Mouse (Mus musculus) adrenal gland, postnatal 10 days (tissue): ENCODE measurements around the gene Slc25a25. TPM values are rescaled to one million over a fixed set of nuclear protein-coding genes. Genes with fewer than 3 reads are reported as not detected.
"Not testable (repeated sequence)": the region's sequence is repeated elsewhere in the genome, so short reads cannot be mapped to it uniquely, and the experiment has no call there.

Source experiments
- DNase-seq: peaks from one replicate; pipeline ENCODE4 v3.0.0; 2021; ENCODE audit warnings: mixed read lengths
- long read RNA-seq, 2 experiments: library from polyadenylated mRNA; stranded (forward); transcript quantifications; one replicate each; pipeline ENCODE4 v2.0.0; 2021
- total RNA-seq, 2 experiments: library from RNA; stranded (reverse); gene quantifications; 2 replicates each; pipeline ENCODE4 v1.2.3; 2021

Slc25a25 gene
- total RNA-seq = 100 to 1,000 TPM in 1 of 2 experiments, 10 to 100 TPM in 1; 36.5 to 121 TPM
- long read RNA-seq, experiment 1, transcript Slc25a25-203 (10 exons, 2,541 nt) = major isoform, 201 of 302 reads
- long read RNA-seq, experiment 1, transcript Slc25a25-205 (10 exons, 3,278 nt) = minor isoform, 42 of 302 reads
- long read RNA-seq, experiment 1, partial matches to known transcripts = 39 of 302 reads
- long read RNA-seq, experiment 1, other reads (novel, unspliced or antisense) = 17 of 302 reads
- long read RNA-seq, experiment 2, transcript Slc25a25-205 (10 exons, 3,278 nt) = minor isoform, 16 of 80 reads
- long read RNA-seq, experiment 2, transcript Slc25a25-203 (10 exons, 2,541 nt) = major isoform, 56 of 80 reads
- long read RNA-seq, experiment 2, partial matches to known transcripts = 1 of 80 reads
- long read RNA-seq, experiment 2, other reads (novel, unspliced or antisense) = 7 of 80 reads

DNA sequence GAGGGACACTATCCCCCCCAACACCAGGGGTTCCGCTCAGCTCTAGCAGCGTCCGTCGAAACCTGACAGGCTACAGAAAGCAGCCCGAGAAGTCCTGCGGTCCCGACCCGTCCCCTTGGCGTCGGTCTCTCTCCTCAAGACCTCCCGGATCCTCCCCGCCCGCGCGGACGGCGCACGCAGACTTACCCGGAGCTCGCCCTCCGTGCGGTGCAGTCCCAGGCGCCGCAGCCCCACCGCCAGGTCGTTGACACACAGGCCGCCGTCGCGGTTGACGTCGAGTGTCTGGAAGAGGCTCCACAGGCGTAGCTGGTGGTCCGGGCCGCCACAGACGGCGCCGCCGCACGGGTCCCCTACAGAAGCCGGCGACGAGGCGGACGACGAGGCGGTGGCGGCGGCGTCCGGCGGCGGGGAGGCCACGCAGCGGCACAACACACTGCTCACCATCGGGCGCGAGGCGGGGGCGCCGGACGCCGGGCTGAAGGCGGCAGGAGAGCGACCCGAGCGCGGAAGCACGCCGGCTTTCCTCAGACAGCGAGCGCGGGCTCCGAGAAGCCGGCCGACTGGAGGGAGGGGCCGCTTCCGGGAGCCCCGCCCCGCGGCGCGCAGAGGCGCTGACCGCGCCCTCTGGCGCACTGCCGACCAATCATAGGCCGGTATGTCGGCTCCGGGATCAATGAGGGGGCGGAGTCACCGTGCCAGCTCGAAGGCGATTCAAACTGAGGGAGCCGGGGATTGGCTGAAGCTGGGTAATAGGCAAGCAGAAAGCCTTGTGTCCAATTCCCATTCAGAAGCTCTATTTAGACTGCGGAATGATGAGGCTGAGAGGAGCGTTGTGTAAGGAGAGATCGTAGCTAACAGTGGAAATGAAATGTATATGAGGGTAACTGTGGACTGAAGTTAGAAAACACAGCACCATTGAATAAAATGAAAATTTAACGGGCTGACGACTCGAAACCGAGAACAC lies at the start of gene Slc25a25:
TSS of gene Slc25a25 (minus strand) at position 565 of the 964 bp plus-strand sequence.
- DNase-seq = peak; percentile 99

DNA sequence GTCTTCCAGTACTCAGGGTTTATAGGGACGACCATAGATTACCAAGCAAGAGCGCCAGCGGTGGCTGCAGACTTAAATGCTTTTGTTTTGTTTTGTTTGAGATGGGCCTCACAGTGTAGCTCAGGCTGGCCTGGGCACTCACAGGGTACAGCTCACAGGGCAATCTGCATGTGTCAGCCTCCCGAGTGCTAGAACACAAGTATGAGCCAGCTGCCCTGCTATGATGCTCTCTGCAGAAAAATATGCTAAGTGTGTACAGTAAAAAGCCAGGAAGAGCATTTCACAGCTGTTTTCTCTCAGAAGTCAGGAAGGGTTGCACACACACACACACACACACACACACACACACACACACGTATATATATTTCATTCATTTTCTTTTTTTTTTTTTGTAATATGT lies 49.2 kb upstream of the Slc25a25 start:
- no peak for DNase-seq

GRCm38 (mm10) chr2:32499365-32499764 lies 48.1 kb upstream of the Slc25a25 start:
- DNase-seq = no peak

DNA sequence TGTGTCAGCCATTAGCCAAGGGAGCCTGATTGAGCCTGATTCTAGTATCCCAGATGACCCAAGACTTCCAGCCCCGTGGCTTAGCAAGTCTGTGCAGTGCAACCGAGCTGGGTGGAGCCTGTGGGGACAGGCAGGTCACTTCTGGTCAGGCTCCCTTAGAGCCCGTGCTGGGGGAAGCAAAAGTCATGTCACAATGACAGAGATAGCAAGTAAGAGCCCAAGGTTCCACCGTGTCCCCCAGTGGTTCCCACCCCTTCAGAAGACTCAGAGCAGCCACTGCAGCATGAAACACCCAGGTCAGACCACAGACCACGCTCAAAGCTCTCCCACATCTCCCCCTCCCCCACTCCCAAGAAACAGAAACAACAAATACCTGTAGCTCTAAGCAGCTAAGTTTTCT lies 44.9 kb upstream of the Slc25a25 start:
- DNase-seq = no peak

DNA sequence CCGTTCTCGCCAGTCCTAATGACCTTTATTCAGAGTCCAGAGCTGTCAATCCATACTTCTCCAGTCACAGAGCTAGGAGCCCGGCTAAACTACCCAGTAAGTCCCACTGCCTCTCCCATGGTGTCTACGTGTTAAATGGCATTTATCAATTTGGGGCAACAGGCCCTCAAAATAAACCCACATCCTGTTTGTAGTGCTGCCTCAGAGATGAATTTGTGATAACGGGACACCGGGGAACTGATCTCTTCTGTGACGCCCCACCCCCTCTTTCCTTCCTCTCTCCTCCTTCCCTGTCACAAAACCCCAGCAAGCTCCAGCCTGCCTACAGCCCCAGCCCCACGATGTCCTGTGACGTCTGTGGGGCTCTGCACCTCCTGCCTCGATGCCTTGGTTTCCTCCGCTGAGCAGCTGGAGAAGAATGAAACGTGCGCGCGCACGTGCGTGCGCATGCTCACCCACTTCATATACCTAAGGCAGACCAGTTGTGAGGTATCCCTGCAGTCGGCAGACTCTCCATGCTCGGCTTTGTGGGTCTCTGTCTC lies 44.0 kb upstream of the Slc25a25 start:
- DNase-seq = no peak

- DNase-seq = no peak
These were observed 43.3 kb upstream of the Slc25a25 start for GRCm38 (mm10) chr2:32494522-32494921.

DNA sequence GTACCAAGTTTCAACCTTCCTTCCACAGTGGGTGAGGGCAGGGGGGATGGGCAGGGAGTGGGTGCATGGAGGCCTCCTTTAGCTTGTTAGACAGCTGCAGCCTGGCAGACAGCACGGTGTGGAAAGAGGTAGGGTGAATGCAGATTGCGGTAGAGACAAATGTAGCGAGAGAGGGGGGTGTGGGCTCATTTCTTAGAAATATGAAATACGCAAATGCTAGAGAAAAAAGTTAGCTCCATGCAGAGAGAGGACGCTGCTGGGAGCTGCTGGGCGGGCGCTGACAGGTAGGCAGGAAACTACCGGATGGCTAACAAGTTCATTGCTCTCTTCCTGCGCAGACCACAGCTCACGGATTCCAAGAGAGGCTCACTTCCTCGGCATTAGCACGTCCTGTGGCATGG lies 42.1 kb upstream of the Slc25a25 start:
- no peak for DNase-seq

DNA sequence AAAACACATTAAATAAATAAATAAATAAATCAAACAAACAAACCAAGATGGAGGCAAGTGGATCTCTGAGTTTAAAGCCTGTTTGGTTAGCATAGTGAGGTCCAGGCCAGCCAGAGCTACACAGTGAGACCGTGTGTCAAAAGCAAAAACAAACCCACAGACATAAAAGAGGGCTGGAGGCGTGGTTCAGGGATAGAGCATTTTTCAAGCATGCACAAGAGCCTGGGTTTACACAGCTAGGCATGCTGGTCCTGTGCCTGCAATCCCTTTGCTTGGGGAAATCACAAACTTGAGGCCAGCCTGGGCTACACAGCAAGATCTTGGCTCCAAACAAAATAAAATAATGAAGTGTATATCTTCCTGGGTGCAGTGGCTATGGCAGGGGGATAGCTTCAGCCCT lies 41.4 kb upstream of the Slc25a25 start:
- no peak for DNase-seq

DNA sequence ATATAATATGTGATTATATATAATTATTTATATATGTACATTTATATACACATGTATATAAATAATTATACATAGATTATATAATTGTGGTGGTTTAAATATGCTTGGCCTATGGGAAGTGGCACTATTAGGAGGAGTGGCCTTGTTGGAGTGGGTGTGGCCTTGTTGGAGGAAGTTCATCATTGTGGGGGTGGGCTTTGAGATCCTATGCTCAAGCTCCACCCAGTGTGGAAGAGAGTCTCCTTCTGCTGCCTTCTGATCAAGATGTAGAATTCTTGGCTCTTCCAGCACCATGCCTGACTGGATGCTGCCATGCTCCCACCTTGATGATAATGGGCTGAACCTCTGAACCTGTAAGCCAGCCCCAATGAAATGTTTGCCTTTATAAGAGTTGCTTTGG lies 39.5 kb upstream of the Slc25a25 start:
- DNase-seq = not testable (repeated sequence)

- peak; percentile 85 for DNase-seq
These were observed 37.4 kb upstream of the Slc25a25 start for GRCm38 (mm10) chr2:32488679-32489078.

DNA sequence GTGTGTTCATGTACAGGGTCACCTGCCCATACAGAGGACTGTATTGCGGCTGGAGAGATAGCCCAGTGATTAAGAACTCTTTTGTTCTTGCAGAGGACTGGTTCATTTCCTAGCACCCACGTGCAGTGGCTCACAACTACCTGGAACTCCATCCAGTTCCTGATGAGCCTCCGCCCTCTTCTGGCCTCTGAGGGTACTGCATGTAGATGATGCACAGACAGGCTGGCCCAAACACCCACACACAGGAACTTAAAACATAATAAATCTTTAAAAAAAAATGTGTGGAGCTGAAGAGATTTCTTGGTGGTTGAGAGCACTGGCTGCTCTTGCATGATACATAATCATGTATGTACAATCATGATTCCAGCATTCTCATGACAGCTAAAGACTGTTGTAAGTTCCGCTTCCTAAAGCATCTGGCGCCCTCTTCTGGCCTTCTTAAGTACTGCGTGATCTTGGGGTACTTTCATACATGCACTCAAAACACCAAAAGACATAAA lies 35.9 kb upstream of the Slc25a25 start:
- peak; percentile 95 for DNase-seq

DNA sequence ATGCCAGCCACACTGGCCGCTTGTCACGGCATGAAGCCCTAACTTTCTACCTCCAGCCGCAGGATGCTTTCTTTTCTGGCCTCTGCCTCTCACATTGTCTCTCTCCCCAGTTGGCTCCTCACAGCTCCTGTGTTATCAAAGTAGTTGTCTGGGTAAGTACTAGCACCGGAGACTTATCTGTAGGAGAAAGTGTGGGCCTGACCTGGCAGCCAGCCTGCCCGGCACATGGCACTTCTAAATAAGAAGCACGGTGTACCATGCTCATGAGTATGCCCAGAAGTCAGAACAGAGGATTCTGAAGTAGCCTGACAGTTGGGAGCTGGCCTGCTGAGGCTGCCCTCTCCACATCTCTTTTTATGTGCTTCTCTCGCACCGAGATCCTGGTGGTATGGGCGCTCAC lies 34.9 kb upstream of the Slc25a25 start:
- DNase-seq = no peak

GRCm38 (mm10) chr2:32485751-32486150 lies 34.5 kb upstream of the Slc25a25 start:
- DNase-seq = no peak

DNA sequence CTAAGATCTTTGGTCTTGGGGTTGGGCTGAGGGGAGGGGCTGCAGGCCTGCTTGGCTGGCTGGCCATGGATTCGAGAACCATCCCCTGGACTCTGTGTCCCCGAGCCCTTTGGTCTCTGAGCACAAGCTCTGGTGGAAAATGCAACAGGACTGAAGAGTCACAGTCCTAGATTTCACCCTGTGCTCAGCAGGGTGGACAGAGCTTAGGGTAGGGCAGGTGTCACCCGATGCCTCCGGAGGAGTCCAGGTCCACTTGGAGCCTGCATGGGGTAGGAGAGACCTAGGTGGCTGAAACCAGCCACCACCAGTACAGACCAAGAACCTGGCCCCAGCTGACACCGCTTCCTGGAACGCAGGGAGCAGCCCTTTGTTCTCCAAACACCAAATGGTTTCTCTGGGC lies 33.7 kb upstream of the Slc25a25 start:
- DNase-seq = no peak

DNA sequence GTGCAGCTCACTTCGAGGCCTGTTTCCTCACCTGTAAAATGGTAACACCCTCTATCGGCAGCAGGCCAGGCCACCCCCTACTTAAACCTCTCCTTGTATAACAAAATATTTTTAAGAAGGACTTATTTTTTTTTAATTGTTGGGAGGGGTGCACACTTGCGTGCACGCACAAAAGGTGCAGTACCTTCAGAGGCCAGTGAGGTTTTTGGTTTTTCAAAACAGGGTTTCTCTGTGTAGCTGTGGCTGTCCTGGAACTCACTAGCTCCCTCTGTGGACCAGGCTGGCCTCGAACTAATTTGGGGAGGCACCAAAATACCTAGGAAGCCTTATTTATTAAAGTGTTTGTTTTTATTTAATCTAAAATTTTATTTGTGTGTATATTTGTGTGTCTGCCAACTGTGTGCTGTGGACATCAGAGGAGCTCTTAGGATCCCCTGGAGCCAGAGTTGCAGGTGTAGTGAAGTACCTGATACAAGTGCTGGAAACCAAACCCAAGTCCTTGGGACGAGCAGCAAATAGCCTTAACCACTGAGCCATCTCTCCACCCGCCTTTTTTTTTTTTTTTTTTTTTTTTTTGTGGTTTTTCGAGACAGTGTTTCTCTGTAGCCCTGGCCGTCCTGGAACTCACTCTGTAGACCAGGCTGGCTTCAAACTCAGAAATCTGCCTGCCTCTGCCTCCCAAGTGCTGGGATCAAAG lies 32.1 kb upstream of the Slc25a25 start:
- no peak for DNase-seq

DNA sequence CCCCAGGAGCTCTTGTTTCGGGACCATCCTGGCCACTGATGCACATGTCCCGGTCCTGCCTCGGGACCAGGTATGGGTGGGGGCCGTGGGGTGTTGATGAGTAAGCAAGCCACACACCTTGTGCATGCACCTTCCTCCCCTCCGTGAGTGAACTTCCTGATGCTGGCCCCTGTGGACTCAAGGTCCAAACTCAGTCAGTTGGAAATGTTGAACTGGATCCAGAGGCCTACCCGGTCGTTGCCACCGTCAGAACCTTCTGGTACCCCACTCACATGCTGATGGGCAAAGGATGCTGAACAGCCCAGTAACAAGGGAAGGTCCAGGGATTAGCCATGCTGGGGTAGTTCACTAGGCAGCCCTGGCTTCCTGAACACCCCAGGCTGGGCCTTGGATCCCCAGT lies 31.1 kb upstream of the Slc25a25 start:
- no peak for DNase-seq

GRCm38 (mm10) chr2:32475361-32475760 lies 24.1 kb upstream of the Slc25a25 start:
- DNase-seq = not testable (repeated sequence)

DNA sequence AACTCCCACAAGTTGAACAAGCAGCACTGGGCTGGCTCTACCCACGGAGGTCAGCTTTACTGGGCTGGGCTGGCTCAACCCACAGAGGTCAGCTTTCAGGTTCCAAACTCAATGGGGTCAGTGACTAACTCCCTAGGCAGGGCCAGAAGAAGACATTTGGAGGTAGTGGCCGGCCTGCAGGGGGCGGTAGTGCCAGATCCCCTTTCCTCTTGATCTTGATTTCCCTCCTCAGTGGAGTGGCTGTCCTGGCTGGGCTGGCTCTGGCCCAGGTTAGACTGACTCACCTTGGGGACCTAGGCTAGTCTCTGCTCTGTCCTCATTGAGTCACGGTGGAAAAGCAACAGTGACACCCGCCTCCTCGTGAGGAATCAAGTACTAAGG lies 20.4 kb upstream of the Slc25a25 start:
- peak; percentile 68 for DNase-seq

DNA sequence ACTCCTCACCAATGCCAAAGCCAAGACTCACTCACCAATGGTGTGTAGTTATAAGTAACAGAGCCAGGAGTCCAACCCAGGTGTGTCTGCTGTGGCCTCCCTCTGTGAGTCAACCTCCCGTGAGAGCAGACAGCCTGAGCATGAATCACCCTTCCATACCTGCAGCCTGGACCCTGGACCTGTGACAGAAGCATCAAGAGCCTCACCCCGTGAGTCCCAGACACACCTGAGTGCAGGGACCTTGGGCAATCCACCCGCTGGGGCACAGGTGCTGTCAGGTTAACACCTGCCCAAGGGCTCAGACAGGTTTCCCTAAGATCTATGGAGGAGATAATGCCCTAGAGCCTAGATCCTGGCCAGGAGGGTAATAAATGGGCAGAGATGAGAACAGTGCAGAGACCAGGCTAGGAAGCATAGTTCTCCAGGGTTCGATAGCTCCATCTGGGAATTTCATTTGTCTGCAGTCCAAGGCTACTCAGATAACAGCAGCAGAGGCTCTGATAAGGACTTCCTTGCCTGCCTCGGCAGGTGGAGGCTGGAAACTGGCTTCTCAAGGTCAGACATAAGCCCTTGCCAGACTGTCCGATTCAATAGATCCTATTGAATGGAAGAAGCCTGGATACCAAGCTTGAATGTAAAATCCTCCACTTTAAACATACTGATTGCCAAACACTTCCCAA lies 19.9 kb upstream of the Slc25a25 start:
- DNase-seq = no peak

DNA sequence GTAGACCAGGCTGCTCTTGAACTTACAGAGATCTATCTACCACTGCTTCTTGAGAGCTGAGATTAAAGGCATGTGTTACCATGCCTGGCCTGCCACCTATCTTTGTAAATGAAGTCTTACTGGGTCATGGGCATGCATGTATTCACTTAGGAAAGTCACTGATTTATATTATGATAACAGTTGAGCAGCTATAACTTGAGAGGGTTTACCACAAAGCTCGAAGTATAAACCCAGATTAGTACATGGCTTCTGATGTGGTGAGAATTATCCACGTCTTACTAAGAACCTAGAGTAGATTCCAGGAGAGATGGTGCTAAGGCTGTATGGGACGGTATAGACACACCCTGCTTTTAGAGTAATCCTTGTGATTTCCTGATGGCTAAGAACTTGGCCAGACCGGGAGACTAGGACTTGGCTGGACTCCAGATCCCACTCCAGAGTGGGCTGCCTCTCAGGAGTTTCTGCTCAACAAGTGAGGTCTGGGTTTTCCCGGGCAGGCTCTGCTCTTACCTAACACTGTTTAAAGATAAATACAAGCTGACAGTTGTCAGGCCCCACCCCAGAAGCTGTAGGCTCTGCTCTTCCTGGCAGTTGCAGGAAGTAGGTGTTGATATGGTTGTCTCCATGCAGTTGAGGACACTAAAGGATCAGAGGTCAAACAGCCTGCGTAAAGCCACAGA lies 13.1 kb upstream of the Slc25a25 start:
- no peak for DNase-seq

- no peak for DNase-seq
These were observed 12.5 kb upstream of the Slc25a25 start for GRCm38 (mm10) chr2:32463773-32464172.
